Mouse (Mus musculus): Measurements from ENCODE around the gene Man2a1. TPM values are rescaled to one million over a fixed set of nuclear protein-coding genes. Genes with fewer than 3 reads are reported as not detected.

Man2a1 gene
- polyA plus RNA-seq, 1 experiment from 2014 or later: 10.7 TPM

DNA sequence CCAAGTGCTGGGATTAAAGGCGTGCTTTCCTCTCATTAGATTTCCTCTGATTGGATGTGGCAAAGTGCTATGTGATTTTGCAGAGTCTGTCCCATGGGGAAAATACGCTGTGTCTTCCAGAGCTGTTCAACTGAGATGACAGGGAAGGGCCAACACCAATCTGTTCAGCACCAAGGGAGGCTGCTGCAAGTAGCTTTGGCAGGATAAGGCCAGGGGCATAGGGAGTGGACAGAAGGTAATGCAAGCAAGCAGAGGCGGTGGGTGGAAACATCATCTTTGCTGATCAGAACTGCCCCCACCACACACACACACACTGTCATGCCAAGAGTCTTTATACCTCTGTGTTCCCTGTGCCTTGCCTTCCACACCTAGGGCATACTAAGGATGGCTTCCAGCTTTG, 124.7 kb downstream of the Man2a1 start:
- peaks cover 32% of the 10 kb centered on the region for H3K36me3 ChIP-seq
- no peak overlapping the region for H3K27ac ChIP-seq
- WGBS: 90% methylated on average over 3 of the region's 3 CpGs
- H3K9me3 ChIP-seq: no peaks in the 10 kb centered on the region
- peaks cover 14% of the 10 kb centered on the region; the same call in 1 of the 2 replicates for H3K4me1 ChIP-seq
- H3K4me2 ChIP-seq (replicated peaks): no peak overlapping the region
- H3K27me3 ChIP-seq: no peaks in the 10 kb centered on the region
- no peak overlapping the region for H3K4me3 ChIP-seq
- ATAC-seq (ENCODE audit: low FRiP score, low read depth): no peak
- H3K9ac ChIP-seq: no peak overlapping the region

DNA sequence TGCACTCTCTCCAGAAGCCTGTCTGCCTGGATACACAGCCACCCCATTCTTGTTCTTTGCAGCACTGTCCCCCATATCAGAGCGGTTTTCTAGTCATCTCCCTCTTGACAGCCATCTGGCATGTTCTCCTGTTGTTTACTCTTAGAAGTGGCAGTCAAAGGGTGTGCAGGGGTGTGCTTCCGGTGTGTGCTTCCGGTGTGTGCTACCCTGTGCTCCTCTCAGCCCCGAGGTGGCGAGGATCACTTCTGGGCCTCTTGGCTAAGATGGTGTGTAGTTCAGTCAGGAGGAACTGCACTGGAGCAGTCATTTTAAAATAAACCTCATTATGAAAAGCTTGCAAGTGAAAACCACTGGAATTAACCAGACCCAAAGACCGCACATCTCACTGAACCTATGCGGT, 125.5 kb downstream of the Man2a1 start:
- H3K27ac ChIP-seq: no peak overlapping the region
- no peak overlapping the region for H3K9ac ChIP-seq
- no peaks in the 10 kb centered on the region for H3K9me3 ChIP-seq
- ATAC-seq (ENCODE audit: low FRiP score, low read depth): no peak
- 89% methylated on average over 7 of the region's 7 CpGs for WGBS
- H3K27me3 ChIP-seq: no peaks in the 10 kb centered on the region
- peaks cover 8% of the 10 kb centered on the region; the same call in 1 of the 2 replicates for H3K4me1 ChIP-seq
- H3K36me3 ChIP-seq: peaks cover 32% of the 10 kb centered on the region
- no peak overlapping the region for H3K4me2 ChIP-seq (replicated peaks)
- no peak overlapping the region for H3K4me3 ChIP-seq

DNA sequence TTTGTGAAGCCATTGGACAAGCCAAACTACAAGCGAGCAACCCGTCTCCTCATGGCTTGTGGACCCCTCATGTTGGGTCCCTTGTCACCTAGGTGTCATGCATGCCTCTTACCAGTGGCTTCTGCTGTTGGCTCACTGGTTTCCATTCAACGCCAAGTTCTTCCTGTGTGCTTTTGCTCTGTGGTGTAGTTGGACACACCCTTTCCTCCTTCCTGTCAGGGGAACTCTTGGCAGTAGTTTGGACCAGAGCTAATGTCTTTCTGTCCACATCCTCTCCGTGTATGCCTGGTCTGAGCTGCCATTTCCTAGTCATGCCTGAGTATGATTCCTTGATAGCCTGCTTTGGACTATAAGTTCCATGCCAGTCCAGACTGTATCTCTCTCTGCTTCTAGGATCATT, 135.0 kb downstream of the Man2a1 start:
- WGBS: 89% methylated on average over 4 of the region's 4 CpGs
- Histone ChIP-seq H3K4me3 (no peak overlapping the region), H3K36me3 (peaks cover 41% of the 10 kb centered on the region), H3K27ac (no peak overlapping the region), H3K9ac (no peak overlapping the region), H3K9me3 (no peaks in the 10 kb centered on the region), H3K4me1 (peaks cover 8% of the 10 kb centered on the region), H3K4me2 (replicated peaks) (no peak overlapping the region), H3K27me3 (no peaks in the 10 kb centered on the region)
- ATAC-seq (ENCODE audit: low FRiP score, low read depth): no peak

DNA sequence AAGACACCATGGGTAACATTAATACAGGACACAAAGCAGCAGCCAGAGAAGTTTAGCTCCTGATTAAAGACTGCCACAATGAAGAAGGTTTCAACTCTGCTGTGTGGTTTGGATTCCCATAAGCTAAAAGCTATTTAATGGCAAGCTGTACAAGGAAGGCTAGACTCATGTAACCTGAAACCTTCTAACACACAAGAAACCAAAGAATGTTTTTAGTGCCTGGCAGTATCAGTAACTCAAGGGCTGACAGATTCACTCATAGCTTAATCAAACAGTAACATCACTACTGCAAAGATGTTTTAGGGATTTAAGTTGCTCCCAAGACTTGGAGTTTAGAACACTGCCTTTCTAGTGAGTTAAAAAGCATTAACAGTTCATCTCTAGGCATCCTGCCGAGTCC, 137.4 kb downstream of the Man2a1 start:
- H3K4me3 ChIP-seq: no peak overlapping the region
- H3K9me3 ChIP-seq: no peaks in the 10 kb centered on the region
- no peak overlapping the region for H3K9ac ChIP-seq
- H3K36me3 ChIP-seq: peaks cover 65% of the 10 kb centered on the region
- 65% methylated on average over 1 of the region's 1 CpGs for WGBS
- peaks cover 17% of the 10 kb centered on the region for H3K4me1 ChIP-seq
- no peak overlapping the region for H3K4me2 ChIP-seq (replicated peaks)
- no peaks in the 10 kb centered on the region for H3K27me3 ChIP-seq
- no peak overlapping the region; the same call in 1 of the 2 replicates for H3K27ac ChIP-seq
- no peak for ATAC-seq (ENCODE audit: low FRiP score, low read depth)

DNA sequence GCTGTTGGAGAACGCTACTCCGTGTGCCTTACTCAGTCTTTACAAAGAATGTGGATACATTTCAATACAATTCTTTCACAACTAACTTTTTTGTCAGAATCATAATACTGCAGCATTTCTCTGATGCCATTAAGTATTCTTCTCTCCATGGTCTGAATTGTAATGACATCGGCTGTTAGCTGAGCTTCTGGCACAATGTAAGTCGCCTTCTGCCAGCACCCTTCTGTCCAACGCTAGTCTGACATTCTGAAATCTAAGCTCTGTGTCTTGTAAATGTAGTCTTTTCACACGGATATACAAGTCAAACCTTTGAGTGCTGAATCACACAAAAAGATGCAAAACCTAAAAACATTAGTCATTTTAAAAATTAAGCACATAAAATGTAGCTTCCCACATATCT, 138.6 kb downstream of the Man2a1 start:
- H3K36me3 ChIP-seq: peaks cover 72% of the 10 kb centered on the region
- ATAC-seq (ENCODE audit: low FRiP score, low read depth): no peak

DNA sequence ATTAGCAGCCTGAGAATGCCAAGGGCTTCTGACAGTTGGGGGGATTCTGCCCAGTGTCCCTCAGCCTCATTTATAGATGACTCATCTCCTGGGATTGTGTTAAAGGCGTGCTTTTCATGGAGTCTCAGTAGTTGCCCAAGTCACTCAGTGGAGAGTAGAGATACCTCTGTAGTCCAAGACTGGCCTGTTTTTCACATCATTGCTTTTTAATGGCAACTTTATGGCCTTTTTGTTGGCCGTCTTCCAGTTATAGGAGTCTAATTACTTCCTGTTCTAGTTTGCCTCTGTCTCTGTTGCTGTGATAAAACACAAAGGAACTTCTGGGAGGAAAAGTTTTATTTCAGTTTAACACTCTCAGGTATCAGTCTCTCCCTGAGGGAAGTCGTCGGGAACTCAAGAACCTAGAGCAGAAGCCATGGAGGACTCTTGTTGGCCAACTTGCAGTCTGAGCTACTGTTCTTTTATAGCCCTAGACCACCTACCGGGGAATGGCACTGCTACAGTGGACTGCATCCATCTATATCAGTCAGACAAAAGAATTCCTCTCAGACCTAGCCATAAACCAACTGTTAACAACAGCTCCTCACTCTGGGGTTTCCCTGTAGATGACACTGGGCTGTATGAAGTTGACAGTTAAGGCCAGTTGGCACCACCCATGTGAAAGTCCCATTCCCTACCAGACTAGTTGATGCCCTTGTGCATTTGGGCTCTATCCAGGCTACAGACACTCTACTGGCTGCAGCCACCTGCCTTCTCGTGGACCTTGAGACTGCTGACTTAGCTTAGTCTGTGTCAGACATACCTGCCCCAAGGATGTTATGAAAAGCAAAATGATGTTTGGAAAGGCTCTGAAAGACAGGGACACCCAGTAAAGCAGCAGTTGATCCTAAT, 142.4 kb downstream of the Man2a1 start:
- H3K27me3 ChIP-seq: no peaks in the 10 kb centered on the region
- 46% methylated on average over 6 of the region's 6 CpGs for WGBS
- H3K4me2 ChIP-seq (replicated peaks): no peak overlapping the region

More for the DNA sequence above, 138.6 kb downstream of the Man2a1 start:
- Histone ChIP-seq H3K9me3 (no peaks in the 10 kb centered on the region), H3K9ac (no peak overlapping the region), H3K4me1 (peaks cover 20% of the 10 kb centered on the region), H3K27ac (no peak overlapping the region), H3K4me3 (no peak overlapping the region), H3K27me3 (no peaks in the 10 kb centered on the region), H3K4me2 (replicated peaks) (no peak overlapping the region)
- WGBS: 93% methylated on average over 6 of the region's 6 CpGs

DNA sequence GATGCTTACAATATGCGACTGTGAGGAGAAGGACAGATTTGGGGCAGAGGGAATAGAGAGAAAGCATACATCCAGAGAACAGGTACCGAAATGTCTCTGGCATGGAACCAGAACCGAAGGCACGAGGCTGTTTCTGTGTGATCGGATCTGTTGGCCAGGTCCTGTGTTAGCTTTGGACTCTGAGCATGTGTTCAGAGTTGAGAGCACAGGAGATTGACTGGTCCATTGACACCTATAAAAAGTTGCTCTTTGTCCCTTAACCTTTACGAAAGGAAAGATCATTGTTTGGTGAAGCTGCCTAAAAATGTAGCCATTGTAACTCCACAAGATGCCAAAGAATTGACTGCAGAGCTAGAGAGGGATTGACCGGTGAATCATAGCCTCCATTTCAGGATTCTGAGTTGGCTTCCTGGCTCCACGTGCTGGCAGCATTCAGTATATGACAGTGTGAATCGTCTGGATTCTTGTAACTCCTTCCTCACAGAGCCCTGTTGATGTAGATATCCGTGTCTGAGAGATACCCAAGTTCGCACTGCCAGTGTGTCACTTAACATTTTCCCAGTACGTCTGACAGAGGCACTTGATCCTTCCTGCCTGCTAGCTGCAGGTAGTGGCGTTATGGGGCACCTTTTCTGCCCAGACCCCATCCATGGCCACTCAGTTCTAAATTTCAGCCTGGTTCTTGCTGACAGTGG, 143.2 kb downstream of the Man2a1 start:
- WGBS: 90% methylated on average over 13 of the region's 13 CpGs
- H3K4me2 ChIP-seq (replicated peaks): no peak overlapping the region
- no peak overlapping the region for H3K27ac ChIP-seq
- no peak overlapping the region for H3K9ac ChIP-seq
- H3K4me3 ChIP-seq: no peak overlapping the region
- peaks cover 12% of the 10 kb centered on the region for H3K4me1 ChIP-seq
- no peaks in the 10 kb centered on the region for H3K27me3 ChIP-seq
- no peak for ATAC-seq (ENCODE audit: low FRiP score, low read depth)
- peaks cover 75% of the 10 kb centered on the region for H3K36me3 ChIP-seq
- 0 out of 2 replicates have a peak, but pooled peaks cover 5% of the 10 kb centered on the region for H3K9me3 ChIP-seq

More for the DNA sequence above, 142.4 kb downstream of the Man2a1 start:
- ATAC-seq (ENCODE audit: low FRiP score, low read depth): peak; percentile 49; the same call in 1 of the 2 replicates
- Histone ChIP-seq H3K4me3 (no peak overlapping the region), H3K4me1 (peaks cover 15% of the 10 kb centered on the region), H3K27ac (0 out of 2 replicates have a peak overlapping the region, but pooled peaks have one; percentile 39), H3K36me3 (peaks cover 80% of the 10 kb centered on the region), H3K9ac (no peak overlapping the region), H3K9me3 (0 out of 2 replicates have a peak, but pooled peaks cover 5% of the 10 kb centered on the region)

DNA sequence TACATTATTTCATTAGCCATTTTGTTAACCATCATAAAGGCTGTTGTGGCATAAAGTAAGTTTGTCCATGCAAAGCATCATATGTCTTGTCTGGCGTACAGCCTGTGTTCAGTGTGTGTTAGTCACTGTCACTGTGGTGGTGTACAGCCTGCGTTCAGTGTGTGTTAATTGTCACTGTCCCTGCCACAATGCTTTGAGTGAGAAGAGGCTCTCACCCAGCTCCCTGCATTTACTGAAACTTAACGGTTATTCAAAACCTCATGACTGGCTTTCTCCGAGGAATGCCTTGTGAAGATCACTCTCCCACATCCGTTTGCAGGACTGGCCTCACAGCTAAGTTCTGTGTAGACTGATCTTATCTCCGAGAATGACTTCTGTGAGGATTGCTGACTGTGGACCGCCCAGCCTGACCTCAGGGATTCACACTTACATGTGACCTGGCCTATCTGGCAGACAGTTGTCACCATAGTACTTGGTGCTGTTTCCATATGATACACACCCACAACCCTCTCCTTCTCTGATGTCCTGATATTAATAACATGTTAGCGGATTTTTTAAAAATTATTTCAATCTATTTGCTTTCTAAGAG, 146.2 kb downstream of the Man2a1 start:
- H3K36me3 ChIP-seq: peaks cover 61% of the 10 kb centered on the region
- H3K27me3 ChIP-seq: no peaks in the 10 kb centered on the region
- 83% methylated on average over 8 of the region's 8 CpGs for WGBS
- no peak overlapping the region for H3K27ac ChIP-seq
- H3K9me3 ChIP-seq: 0 out of 2 replicates have a peak, but pooled peaks cover 5% of the 10 kb centered on the region
- H3K4me3 ChIP-seq: no peak overlapping the region
- no peak overlapping the region for H3K4me2 ChIP-seq (replicated peaks)
- no peak for ATAC-seq (ENCODE audit: low FRiP score, low read depth)
- no peak overlapping the region for H3K9ac ChIP-seq
- H3K4me1 ChIP-seq: peaks cover 12% of the 10 kb centered on the region

DNA sequence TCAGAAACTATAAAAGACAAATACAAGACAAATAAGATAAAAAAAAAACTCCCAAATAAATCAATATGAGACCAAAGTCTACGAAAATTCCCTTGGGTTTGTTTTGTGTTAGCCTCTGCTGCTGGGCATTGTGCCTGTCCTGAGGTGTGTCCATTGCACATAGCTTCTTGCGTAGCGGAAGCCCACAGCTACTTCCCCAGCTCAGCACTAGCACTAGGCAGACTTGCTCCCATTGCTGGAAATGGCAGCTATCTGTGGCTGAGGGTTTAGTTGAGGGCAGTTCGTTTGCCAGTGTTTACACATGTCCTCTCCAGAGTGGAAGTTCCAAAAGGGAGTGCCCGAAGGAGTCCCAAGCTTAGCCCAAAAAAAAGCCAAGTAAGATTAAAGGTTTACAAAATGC, 146.9 kb downstream of the Man2a1 start:
- H3K4me1 ChIP-seq: peaks cover 8% of the 10 kb centered on the region; the same call in 1 of the 2 replicates
- H3K9ac ChIP-seq: no peak overlapping the region
- no peak for ATAC-seq (ENCODE audit: low FRiP score, low read depth)
- WGBS: 85% methylated on average over 5 of the region's 5 CpGs
- no peaks in the 10 kb centered on the region for H3K27me3 ChIP-seq
- peaks cover 53% of the 10 kb centered on the region for H3K36me3 ChIP-seq
- H3K27ac ChIP-seq: no peak overlapping the region
- H3K4me2 ChIP-seq (replicated peaks): no peak overlapping the region
- H3K9me3 ChIP-seq: 0 out of 2 replicates have a peak, but pooled peaks cover 5% of the 10 kb centered on the region
- H3K4me3 ChIP-seq: no peak overlapping the region

DNA sequence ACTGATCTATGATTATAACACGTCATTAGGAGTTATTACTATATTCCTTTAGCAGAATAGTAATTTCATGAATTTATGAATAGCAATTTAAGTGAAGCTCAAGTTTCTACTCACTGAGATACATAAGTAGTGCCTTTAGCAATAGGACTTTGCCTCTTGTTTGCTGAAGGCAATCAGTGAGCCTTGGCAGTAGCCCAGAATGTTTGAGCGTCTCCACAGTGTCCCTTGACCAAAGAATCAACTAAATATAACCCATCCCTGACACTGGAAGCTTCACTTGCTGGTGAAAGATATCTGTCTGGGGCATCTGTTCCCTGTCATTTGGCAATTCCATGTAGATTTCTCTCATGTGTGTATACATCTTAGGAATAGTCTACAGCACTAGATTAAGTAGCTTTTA, 147.6 kb downstream of the Man2a1 start:
- H3K4me3 ChIP-seq: no peak overlapping the region
- H3K36me3 ChIP-seq: peaks cover 47% of the 10 kb centered on the region
- ATAC-seq (ENCODE audit: low FRiP score, low read depth): no peak
- no peak overlapping the region for H3K9ac ChIP-seq
- peaks cover under 1% of the 10 kb centered on the region; the same call in 1 of the 2 replicates for H3K4me1 ChIP-seq
- no peak overlapping the region for H3K4me2 ChIP-seq (replicated peaks)
- WGBS: 79% methylated on average over 2 of the region's 2 CpGs
- H3K27ac ChIP-seq: no peak overlapping the region
- H3K9me3 ChIP-seq: 0 out of 2 replicates have a peak, but pooled peaks cover 5% of the 10 kb centered on the region
- no peaks in the 10 kb centered on the region for H3K27me3 ChIP-seq

DNA sequence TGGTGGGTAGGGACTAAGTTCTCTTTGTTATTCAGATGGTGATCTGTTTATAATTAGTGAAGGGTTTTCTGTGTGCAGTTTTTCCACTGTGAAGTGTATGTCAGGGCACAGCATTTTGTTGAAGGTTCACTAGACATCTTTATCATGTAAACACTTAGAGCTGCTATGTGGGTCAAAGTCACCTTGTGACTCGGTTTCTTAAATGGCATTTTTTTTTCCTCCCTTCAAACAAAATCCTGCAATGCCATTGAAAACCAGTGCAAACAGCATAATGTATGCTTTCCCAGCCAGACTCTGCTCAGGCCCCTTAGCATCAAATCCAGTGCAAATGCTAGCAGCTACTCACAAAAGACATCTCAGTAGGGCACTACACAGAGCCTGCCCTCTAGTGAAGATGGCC, 148.6 kb downstream of the Man2a1 start:
- Histone ChIP-seq H3K9ac (no peak overlapping the region), H3K4me1 (no peaks in the 10 kb centered on the region), H3K36me3 (peaks cover 36% of the 10 kb centered on the region), H3K27me3 (no peaks in the 10 kb centered on the region), H3K4me2 (replicated peaks) (no peak overlapping the region), H3K9me3 (0 out of 2 replicates have a peak, but pooled peaks cover 5% of the 10 kb centered on the region), H3K27ac (no peak overlapping the region), H3K4me3 (no peak overlapping the region)
- WGBS: 80% methylated on average over 1 of the region's 1 CpGs
- no peak for ATAC-seq (ENCODE audit: low FRiP score, low read depth)

DNA sequence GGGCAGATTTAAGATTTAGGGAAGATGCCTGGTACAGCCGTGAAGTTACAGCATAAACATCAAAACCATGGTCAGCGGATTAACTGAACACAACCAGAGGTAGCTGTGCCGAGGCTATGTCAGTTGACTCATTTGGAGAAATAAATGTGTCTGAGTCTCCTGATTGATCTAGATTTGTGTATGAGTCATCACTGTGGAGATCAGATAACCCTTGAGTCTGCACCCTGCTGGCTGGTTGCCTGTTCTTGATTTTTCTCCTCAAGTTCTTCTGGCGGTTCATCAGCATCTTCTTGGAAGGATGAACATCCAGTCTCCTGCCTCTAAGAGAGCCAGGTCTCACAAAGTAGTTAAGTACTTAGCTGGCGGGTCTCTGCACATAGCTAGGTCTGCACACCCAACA, 150.7 kb downstream of the Man2a1 start:
- Histone ChIP-seq H3K4me3 (no peak overlapping the region), H3K9me3 (no peaks in the 10 kb centered on the region), H3K36me3 (peaks cover 19% of the 10 kb centered on the region), H3K9ac (no peak overlapping the region), H3K4me1 (no peaks in the 10 kb centered on the region), H3K27me3 (no peaks in the 10 kb centered on the region), H3K27ac (no peak overlapping the region), H3K4me2 (replicated peaks) (no peak overlapping the region)
- ATAC-seq (ENCODE audit: low FRiP score, low read depth): no peak
- WGBS: 89% methylated on average over 5 of the region's 5 CpGs
